Mouse (Mus musculus) cortical plate, adult 2 months (tissue): ENCODE results near the gene Gm10282.

Source experiments
- CTCF ChIP-seq: fragments of 200-500 bp; IDR thresholded peaks from 2 replicates; pipeline ENCODE4 v1.5.1; 2011; ENCODE audit warnings: mild to moderate bottlenecking, control low read depth, low read length; ENCODE audit not compliant: insufficient read depth; ENCODE audit errors: extremely low read depth
- POLR2A ChIP-seq: fragments of 200-500 bp; IDR thresholded peaks from 2 replicates; pipeline ENCODE4 v1.6.1; 2011; ENCODE audit warnings: mild to moderate bottlenecking, low read length, control low read depth; ENCODE audit not compliant: insufficient read depth; ENCODE audit errors: extremely low read depth

GRCm38 (mm10) chr8:72333429-72334143 lies 28.5 kb upstream of the Gm10282 start:
- no peak for TF ChIP-seq CTCF
- TF ChIP-seq POLR2A: no peak
